Mouse (Mus musculus) testis, adult 2 months (tissue): ENCODE data around the gene Son.

Source experiments
- CTCF ChIP-seq: fragments of 200-500 bp; IDR thresholded peaks from 2 replicates; pipeline ENCODE4 v1.5.1; 2012; ENCODE audit warnings: low read depth, mild to moderate bottlenecking, inconsistent platforms, low read length, moderate library complexity; ENCODE audit not compliant: control insufficient read depth, insufficient read depth, insufficient replicate concordance
- POLR2A ChIP-seq: fragments of 200-500 bp; IDR thresholded peaks from 2 replicates; pipeline ENCODE4 v1.6.1; 2012; ENCODE audit warnings: low read depth, mild to moderate bottlenecking, inconsistent platforms, low read length, moderate library complexity; ENCODE audit not compliant: control insufficient read depth

GRCm38 (mm10) chr16:91627831-91628230 lies 19.5 kb upstream of the Son start:
- no peak for TF ChIP-seq POLR2A
- TF ChIP-seq CTCF, result no peak
